Mouse (Mus musculus) hindbrain, embryonic 15.5 days (tissue): ENCODE measurements around the gene Rfx2. TPM values are rescaled to one million over a fixed set of nuclear protein-coding genes. Genes with fewer than 3 reads are reported as not detected.
A peak's percentile ranks its signal among the peaks of the same experiment; 100 is the strongest.

Experiments used
- ATAC-seq: fragments of 200-750 bp; cut with Nextera tagmentation; 2 replicates; pipeline ENCODE4 v1.8.0; 2017; ENCODE audit warnings: low read depth, moderate number of reproducible peaks, moderate TSS enrichment; ENCODE audit not compliant: low FRiP score
- H3K27ac ChIP-seq: fragments of 300-500 bp; sonication (generic); replicated peaks from 2 replicates; pipeline ENCODE4 v1.5.1; 2015; ENCODE audit warnings: mild to moderate bottlenecking, inconsistent platforms
- H3K27me3 ChIP-seq: fragments of 300-500 bp; sonication (generic); 2 replicates; pipeline ENCODE4 v1.6.1; 2015; ENCODE audit warnings: control low read depth, inconsistent platforms
- H3K36me3 ChIP-seq: fragments of 300-500 bp; sonication (generic); 2 replicates; pipeline ENCODE4 v1.6.1; 2015; ENCODE audit warnings: control low read depth, inconsistent platforms
- H3K4me1 ChIP-seq: fragments of 300-500 bp; sonication (generic); replicated peaks from 2 replicates; pipeline ENCODE4 v1.6.1; 2015; ENCODE audit warnings: control low read depth, inconsistent platforms
- H3K4me2 ChIP-seq: fragments of 300-500 bp; sonication (generic); 2 replicates; pipeline ENCODE4 v1.6.1; 2015; ENCODE audit warnings: moderate library complexity, mild to moderate bottlenecking, inconsistent platforms
- H3K4me3 ChIP-seq: fragments of 300-500 bp; sonication (generic); 2 replicates; pipeline ENCODE4 v1.5.1; 2015; ENCODE audit warnings: mild to moderate bottlenecking, inconsistent platforms
- H3K9ac ChIP-seq: fragments of 300-500 bp; sonication (generic); 2 replicates; pipeline ENCODE4 v1.6.1; 2015; ENCODE audit warnings: inconsistent platforms
- H3K9me3 ChIP-seq: fragments of 300-500 bp; sonication (generic); 2 replicates; pipeline ENCODE4 v1.6.1; 2016; ENCODE audit warnings: control low read depth, inconsistent platforms
- WGBS: fragments of 180-500 bp; shearing (Covaris S2); methylation state at CpG from one replicate; pipeline ENCODE4 v1.1.7; 2015; 5-methylcytosine and 5-hydroxymethylcytosine counted together
- polyA plus RNA-seq: library from polyadenylated mRNA; unstranded; fragments of >200 nt; fragmentation: Nextera tagmentation; extraction: Ambion mirVana; gene quantifications from 2 replicates; pipeline ENCODE4 v1.2.1, GENCODE M21; 2015

Rfx2 gene
- polyA plus RNA-seq, 1 experiment from 2014 or later, result 6.7 TPM

DNA sequence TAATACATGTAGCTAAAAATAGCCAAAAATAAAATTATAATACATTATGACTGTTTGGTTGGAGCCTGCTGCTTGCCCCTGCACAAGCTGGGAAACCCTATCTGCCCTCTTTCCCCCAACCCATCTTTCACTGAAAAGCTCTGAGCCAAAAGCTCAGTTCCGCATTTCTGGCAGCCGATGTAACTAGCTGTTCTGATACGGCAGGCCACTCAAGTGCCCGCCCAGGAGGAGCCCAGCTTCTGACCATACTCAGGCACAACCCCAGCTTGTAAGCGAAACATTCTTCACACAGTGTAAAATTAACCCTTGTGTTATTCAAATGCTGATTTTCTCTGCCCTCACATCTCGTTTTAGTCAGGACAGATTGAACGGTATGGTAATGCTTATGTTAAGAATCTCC, 28.1 kb upstream of the Rfx2 start:
- ATAC-seq, result no peak
- no peak overlapping the region for H3K4me2 ChIP-seq
- no peaks in the 10 kb centered on the region for H3K27me3 ChIP-seq
- no peak overlapping the region for H3K4me3 ChIP-seq
- no peaks in the 10 kb centered on the region for H3K4me1 ChIP-seq
- no peaks in the 10 kb centered on the region for H3K9me3 ChIP-seq
- H3K36me3 ChIP-seq, result no peaks in the 10 kb centered on the region
- WGBS, result 38% methylated on average over 7 of the region's 7 CpGs
- no peak overlapping the region for H3K27ac ChIP-seq
- no peak overlapping the region for H3K9ac ChIP-seq

DNA sequence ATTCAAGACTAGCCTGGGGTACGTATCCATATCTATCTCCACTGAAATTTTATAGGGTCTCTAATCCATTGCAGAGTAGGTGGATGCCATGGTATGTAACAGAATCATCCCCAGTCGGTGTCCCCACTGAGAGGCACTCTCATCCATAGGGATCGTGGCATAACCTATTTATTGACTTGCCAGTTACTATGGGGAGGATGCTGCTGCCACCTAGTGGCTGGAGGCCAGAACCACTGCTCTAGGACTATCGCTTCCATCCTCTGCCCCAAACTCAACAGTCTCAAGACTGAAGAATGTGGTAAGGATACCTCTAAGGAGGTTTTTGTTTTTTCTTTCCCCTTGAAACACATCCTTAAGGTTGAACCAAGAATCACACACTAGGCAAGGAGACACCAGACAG, 27.4 kb upstream of the Rfx2 start:
- WGBS, result 56% methylated on average over 4 of the region's 4 CpGs
- no peak for ATAC-seq
- H3K9me3 ChIP-seq, result no peaks in the 10 kb centered on the region
- no peaks in the 10 kb centered on the region for H3K4me1 ChIP-seq
- H3K4me3 ChIP-seq, result no peak overlapping the region
- no peak overlapping the region for H3K27ac ChIP-seq
- no peak overlapping the region for H3K9ac ChIP-seq
- H3K4me2 ChIP-seq, result no peak overlapping the region
- H3K36me3 ChIP-seq, result no peaks in the 10 kb centered on the region
- H3K27me3 ChIP-seq, result no peaks in the 10 kb centered on the region

DNA sequence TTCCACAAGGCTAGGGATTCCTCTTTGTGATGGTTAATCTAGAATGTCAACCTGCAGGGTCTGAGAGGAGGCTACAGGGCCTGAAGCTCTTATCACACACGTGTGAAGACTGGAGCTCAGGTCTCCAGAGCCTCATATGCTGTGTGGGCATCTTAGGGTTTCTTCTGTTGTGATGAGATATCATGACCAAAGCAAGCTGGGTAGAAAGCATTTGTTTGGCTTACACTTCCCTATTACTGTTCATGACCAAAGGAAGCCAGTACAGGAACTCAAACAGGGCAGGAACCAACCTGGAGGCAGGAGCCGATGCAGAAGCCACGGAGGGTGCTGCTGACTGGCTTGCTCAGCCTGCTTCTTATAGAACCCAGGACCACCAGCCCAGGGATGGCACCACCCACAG, 24.6 kb upstream of the Rfx2 start:
- no peaks in the 10 kb centered on the region for H3K9me3 ChIP-seq
- H3K4me2 ChIP-seq, result no peak overlapping the region
- no peak for ATAC-seq
- no peak overlapping the region for H3K4me3 ChIP-seq
- no peaks in the 10 kb centered on the region for H3K27me3 ChIP-seq
- 76% methylated on average over 3 of the region's 3 CpGs for WGBS
- H3K27ac ChIP-seq, result no peak overlapping the region
- no peaks in the 10 kb centered on the region for H3K36me3 ChIP-seq
- H3K4me1 ChIP-seq, result no peaks in the 10 kb centered on the region
- no peak overlapping the region for H3K9ac ChIP-seq

DNA sequence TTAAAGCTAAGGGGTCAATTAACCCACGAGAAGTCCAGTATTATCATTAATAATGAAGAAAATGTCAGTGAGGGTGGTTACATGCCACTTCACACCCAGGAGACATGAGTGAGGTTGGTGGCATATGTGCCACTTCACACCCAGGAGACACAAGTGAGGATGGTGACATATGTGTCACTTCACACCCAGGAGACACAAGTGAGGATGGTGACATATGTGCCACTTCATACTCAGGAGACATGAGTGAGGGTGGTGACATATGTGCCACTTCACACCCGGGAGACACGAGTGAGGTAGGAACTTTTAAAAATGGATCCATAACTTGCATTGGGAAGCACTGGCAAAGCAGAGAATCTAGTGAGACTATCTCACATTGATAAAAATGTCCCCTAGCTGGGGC, 20.4 kb upstream of the Rfx2 start:
- ATAC-seq, result no peak
- WGBS, result 79% methylated on average over 3 of the region's 3 CpGs

DNA sequence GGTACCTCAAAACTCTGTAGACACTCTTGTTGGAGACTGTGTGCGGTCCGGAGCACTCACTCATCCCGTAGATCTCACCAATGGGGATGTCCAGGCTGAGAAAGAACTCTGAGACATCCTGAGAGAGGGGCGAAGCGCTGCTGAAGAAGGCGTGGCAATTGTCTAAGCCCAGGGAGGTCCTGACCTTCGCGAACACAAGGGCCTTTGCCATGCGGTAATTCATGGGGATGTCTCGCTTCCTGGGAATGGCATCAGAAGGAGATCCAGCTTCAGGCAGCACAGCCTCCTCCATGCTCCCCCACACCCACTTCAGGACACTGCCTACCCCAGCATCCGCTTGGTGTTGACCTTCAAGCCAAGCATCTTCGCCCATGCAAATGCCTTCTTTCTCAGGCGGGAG, 18.9 kb upstream of the Rfx2 start:
- Histone ChIP-seq H3K27ac (no peak overlapping the region), H3K4me3 (no peak overlapping the region), H3K9me3 (no peaks in the 10 kb centered on the region), H3K4me1 (no peaks in the 10 kb centered on the region), H3K27me3 (no peaks in the 10 kb centered on the region), H3K4me2 (no peak overlapping the region), H3K36me3 (no peaks in the 10 kb centered on the region), H3K9ac (no peak overlapping the region)
- ATAC-seq, result no peak
- WGBS, result 86% methylated on average over 13 of the region's 13 CpGs

More for the DNA sequence above, 20.4 kb upstream of the Rfx2 start:
- no peak overlapping the region for H3K27ac ChIP-seq
- no peaks in the 10 kb centered on the region for H3K27me3 ChIP-seq
- H3K9me3 ChIP-seq, result no peaks in the 10 kb centered on the region
- H3K36me3 ChIP-seq, result no peaks in the 10 kb centered on the region
- no peak overlapping the region for H3K4me3 ChIP-seq
- no peak overlapping the region for H3K4me2 ChIP-seq
- H3K9ac ChIP-seq, result no peak overlapping the region
- H3K4me1 ChIP-seq, result no peaks in the 10 kb centered on the region

DNA sequence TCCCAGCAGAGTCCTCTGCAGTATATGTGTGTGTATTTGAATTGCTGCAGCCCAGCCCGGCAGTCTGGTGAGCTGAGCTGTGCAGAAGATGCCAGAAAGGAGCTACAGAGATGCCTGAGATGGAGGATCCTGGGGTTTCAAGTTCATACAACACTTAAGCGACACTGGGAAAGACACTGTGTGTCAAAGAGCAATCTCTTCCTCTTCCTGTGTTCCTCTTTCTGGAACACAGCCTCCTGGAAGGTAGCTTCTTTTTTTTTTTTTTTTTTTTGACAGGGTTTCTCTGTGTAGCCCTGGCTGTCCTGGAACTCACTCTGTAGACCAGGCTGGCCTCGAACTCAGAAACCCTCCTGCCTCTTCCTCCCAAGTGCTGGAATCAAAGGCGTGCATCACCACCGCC, 18.0 kb upstream of the Rfx2 start:
- Histone ChIP-seq H3K9me3 (no peaks in the 10 kb centered on the region), H3K4me2 (no peak overlapping the region), H3K9ac (no peak overlapping the region), H3K27ac (no peak overlapping the region), H3K36me3 (no peaks in the 10 kb centered on the region), H3K4me1 (no peaks in the 10 kb centered on the region), H3K27me3 (no peaks in the 10 kb centered on the region), H3K4me3 (no peak overlapping the region)
- 88% methylated on average over 5 of the region's 5 CpGs for WGBS
- no peak for ATAC-seq

DNA sequence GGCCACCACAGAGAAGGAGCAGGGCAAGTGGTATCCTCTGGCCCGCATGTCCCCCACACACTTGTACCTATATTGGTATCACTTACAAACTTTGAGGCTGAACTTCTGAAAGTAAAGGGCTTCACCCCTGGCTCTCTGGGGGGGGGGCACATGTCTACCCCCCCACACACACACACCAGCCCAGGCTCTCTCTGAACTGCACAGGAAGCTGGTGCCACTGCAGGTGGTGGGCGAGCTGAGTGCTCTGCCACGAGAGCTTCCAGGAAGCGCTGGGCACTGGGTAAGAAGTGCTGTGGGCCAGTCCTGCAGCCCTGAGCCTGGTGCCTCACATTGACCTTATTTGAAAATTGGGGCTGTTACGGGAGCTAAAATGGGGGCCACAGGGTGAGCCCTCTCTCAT, 12.9 kb upstream of the Rfx2 start:
- Histone ChIP-seq H3K9me3 (no peaks in the 10 kb centered on the region), H3K4me1 (no peaks in the 10 kb centered on the region), H3K36me3 (no peaks in the 10 kb centered on the region), H3K9ac (no peak overlapping the region), H3K27ac (no peak overlapping the region), H3K4me2 (no peak overlapping the region), H3K4me3 (no peak overlapping the region), H3K27me3 (no peaks in the 10 kb centered on the region)
- WGBS, result 86% methylated on average over 5 of the region's 5 CpGs
- ATAC-seq, result no peak

DNA sequence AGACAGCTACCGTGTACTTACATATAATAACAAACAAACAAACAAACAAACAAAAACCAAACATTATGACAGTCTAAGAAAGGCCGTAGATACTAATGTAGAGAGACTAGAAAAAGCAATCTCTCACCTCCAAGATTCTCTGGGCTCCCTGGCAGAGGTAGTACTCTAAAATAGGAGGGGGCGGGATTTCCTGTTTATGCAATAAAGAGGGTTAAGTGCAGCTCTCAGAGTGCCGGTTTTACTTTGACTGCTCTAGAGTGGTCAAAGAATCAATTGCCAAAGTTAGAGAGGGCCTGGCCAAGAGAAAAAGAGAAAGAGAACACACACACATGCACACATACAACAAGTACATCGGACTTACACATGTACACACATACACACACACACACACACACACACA, 11.4 kb upstream of the Rfx2 start:
- Histone ChIP-seq H3K9ac (no peak overlapping the region), H3K9me3 (no peaks in the 10 kb centered on the region), H3K36me3 (no peaks in the 10 kb centered on the region), H3K27me3 (no peaks in the 10 kb centered on the region), H3K4me2 (no peak overlapping the region), H3K4me1 (no peaks in the 10 kb centered on the region), H3K4me3 (no peak overlapping the region), H3K27ac (no peak overlapping the region)
- 90% methylated on average over 5 of the region's 5 CpGs for WGBS
- no peak for ATAC-seq

DNA sequence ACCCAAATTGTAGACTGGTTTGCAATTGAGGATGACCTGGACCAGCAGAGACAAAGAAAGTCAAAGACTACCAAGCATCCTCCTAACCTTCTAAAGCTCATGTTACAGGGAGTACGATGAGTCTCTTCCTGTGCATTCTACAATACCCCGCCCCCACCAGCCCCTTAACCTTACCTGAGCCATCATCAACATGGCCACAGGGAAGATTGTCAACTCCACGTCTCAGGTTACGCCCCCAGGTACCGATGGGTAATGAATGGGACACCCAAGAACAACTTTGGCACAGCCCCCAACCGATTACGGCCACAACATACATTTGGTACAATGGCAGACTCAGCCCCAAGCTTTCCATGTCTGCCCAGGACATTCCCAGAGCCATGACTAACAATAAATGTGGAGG, 9.7 kb upstream of the Rfx2 start:
- Histone ChIP-seq H3K9me3 (no peaks in the 10 kb centered on the region), H3K4me1 (no peaks in the 10 kb centered on the region), H3K36me3 (no peaks in the 10 kb centered on the region), H3K9ac (no peak overlapping the region), H3K4me2 (no peak overlapping the region), H3K27ac (no peak overlapping the region), H3K27me3 (no peaks in the 10 kb centered on the region), H3K4me3 (no peak overlapping the region)
- 85% methylated on average over 7 of the region's 7 CpGs for WGBS
- no peak for ATAC-seq

DNA sequence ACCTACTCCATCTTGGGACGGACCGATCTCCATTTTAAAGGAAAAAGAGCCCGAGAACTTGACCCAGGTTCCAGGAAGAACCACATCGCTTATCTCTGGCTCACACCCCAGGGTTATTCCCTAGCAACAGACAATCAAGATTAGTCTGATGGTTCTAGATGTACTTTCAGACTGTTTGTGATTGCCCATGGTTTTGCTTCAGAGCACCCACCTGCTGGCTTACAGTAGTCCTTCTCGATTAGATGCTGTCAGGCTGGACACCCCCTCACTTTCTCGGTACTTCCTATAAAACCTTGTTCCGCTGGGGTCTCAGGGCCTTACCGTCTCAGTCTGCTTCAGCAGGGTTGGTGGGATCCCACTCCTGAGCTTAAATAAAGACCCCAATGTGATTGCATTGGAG, 5.5 kb upstream of the Rfx2 start:
- H3K9me3 ChIP-seq, result no peaks in the 10 kb centered on the region
- 0 out of 2 replicates have a peak, but pooled peaks cover 5% of the 10 kb centered on the region for H3K4me1 ChIP-seq
- H3K4me2 ChIP-seq, result no peak overlapping the region
- no peak overlapping the region for H3K9ac ChIP-seq
- 91% methylated on average over 8 of the region's 8 CpGs for WGBS
- no peaks in the 10 kb centered on the region for H3K27me3 ChIP-seq
- no peak overlapping the region for H3K4me3 ChIP-seq
- H3K27ac ChIP-seq, result no peak overlapping the region
- H3K36me3 ChIP-seq, result no peaks in the 10 kb centered on the region
- no peak for ATAC-seq

DNA sequence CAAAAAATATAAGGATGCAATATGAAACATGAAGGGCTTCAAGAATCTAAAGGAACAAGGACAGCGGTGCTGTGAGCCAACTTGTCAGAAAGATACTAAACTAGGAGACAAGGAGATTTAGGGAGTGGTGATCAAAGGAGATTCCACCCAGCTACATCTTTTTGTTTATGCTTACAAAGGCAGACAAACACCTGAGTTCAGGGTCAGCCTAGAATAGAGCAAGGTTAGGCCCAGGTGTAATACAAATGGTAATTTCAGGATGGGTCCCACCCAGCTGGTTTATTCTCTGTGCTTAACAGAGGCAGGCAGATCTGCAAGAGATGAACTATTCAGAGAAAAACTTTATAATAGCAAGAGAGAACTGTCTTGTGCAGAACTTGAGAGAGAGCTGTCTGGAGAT, 2.6 kb upstream of the Rfx2 start:
- H3K4me3 ChIP-seq, result no peak overlapping the region
- H3K27ac ChIP-seq, result no peak overlapping the region
- 94% methylated on average over 1 of the region's 1 CpGs for WGBS
- H3K4me1 ChIP-seq, result peaks cover 20% of the 10 kb centered on the region
- no peaks in the 10 kb centered on the region for H3K9me3 ChIP-seq
- H3K27me3 ChIP-seq, result peaks cover 10% of the 10 kb centered on the region; the same call in 1 of the 2 replicates
- H3K4me2 ChIP-seq, result no peak overlapping the region
- H3K9ac ChIP-seq, result no peak overlapping the region
- no peaks in the 10 kb centered on the region for H3K36me3 ChIP-seq
- ATAC-seq, result no peak

DNA sequence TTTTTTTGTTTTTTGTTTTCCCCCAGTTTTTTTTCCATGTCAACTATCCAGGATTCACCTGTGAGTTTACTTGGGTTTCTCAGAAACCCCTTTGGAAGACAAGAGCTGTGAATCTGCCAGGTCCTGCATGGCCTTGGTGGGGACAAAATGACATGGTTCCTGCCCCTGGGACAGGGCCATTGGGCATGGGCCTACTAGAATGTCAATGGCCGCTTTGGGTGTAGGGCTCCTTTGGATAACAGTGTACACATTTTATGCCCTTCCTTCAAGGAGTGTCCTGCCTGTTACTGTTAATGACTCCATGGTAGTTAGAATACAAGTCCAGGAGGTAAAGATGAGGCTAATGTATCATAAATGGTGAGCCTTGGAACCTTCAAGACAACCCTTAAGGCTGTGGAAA, 2.1 kb upstream of the Rfx2 start:
- peaks cover 10% of the 10 kb centered on the region; the same call in 1 of the 2 replicates for H3K27me3 ChIP-seq
- no peak overlapping the region for H3K27ac ChIP-seq
- no peaks in the 10 kb centered on the region for H3K36me3 ChIP-seq
- peaks cover 20% of the 10 kb centered on the region for H3K4me1 ChIP-seq
- no peak overlapping the region for H3K4me2 ChIP-seq
- no peaks in the 10 kb centered on the region for H3K9me3 ChIP-seq
- no peak for ATAC-seq
- H3K4me3 ChIP-seq, result no peak overlapping the region
- WGBS, result 94% methylated on average over 1 of the region's 1 CpGs
- no peak overlapping the region for H3K9ac ChIP-seq

DNA sequence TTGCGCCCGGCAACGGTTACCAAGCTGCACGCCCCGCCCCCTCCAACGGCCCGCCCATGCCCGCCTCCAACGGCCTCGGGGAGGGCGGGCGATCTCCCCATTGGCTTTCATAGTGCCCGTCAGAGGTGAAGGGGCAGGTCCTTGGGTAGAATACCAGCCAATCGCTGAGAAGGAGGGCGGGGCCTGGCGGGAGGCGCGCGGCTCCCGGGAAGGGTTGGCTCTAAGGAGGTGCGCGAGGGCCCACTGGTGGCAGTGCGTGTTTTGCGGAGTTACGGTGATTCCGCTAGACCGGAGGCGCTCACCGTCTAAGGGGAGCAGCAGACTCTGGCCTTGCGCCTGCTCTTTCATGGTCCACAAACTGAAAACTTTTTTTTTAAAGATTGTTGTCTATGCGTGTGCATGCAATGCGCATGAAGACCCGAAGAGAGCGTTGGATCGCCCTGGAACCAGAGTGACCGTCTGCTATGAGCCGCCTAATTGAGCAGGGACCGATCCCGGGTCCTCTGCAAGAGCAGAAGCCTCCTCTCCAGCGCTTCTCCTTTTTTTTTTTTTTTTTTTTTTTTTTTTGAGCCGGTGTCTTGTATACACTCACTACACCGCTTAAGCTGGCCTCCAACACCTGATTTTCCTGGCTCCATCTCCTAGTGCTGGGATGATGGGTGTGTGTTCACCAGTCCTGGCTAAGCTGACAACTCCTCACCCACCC, 451 bp upstream of the Rfx2 start:
- peak overlapping the region; percentile 49 for H3K9ac ChIP-seq
- no peak overlapping the region for H3K27ac ChIP-seq
- H3K4me2 ChIP-seq, result peak overlapping the region; percentile 84
- no peaks in the 10 kb centered on the region for H3K9me3 ChIP-seq
- H3K4me3 ChIP-seq, result peak overlapping the region; percentile 68
- peak; percentile 99 for ATAC-seq
- WGBS, result 1% methylated on average over 41 of the region's 42 CpGs
- H3K27me3 ChIP-seq, result peaks cover 10% of the 10 kb centered on the region; the same call in 1 of the 2 replicates
- no peaks in the 10 kb centered on the region for H3K36me3 ChIP-seq
- H3K4me1 ChIP-seq, result peaks cover 20% of the 10 kb centered on the region
